ENCODE assay signal across 12 mouse cellular contexts in genomic region chr11:72944996-72945793, GRCm38 (mm10). TPM values are rescaled to one million over a fixed set of nuclear protein-coding genes. Genes with fewer than 3 reads are reported as not detected.
A peak's percentile ranks its signal among the peaks of the same experiment; 100 is the strongest.
DNase-seq lines count a peak whose midpoint lies in the region; ATAC-seq and TF ChIP-seq lines count a peak whose summit lies in the region.
"Had no signal": no experiment of that assay in that cellular context is flagged by ENCODE, and none has a peak within 500 bp of the region (broad histone marks: within the 10 kb centered on the region; RNA-seq: fewer than 3 reads in every experiment).

No protein-coding gene starts in this region.

- peak overlapping the region; percentile 19; the same call in 1 of the 2 replicates for H3K9ac ChIP-seq in heart, embryonic 13.5 days
- H3K9ac ChIP-seq: embryonic facial prominence, embryonic 12.5 days; neural tube, embryonic 12.5 days had no signal

- peak; percentile 44 for DNase-seq in lung, adult 2 months
- no peak for DNase-seq in lung, postnatal 25 days (ENCODE audit: low spot score)
- peak; percentile 43 for DNase-seq in kidney, adult 9 months
- peak; percentile 54 for DNase-seq in lung, postnatal 14 days
- DNase-seq in right cerebral cortex, postnatal 25 days: no peak
- no peak for DNase-seq in thymus, postnatal 14 days
- DNase-seq: layer of hippocampus, adult 9-11 months; spleen, adult 18-20 months had no signal

- no peak overlapping the region for H3K4me3 ChIP-seq in lung, adult 2 months (replicated peaks; ENCODE audit: extremely low read depth, low read depth, low read length)
- no peak overlapping the region for H3K4me3 ChIP-seq in heart, embryonic 13.5 days
- H3K4me3 ChIP-seq: embryonic facial prominence, embryonic 12.5 days; neural tube, embryonic 12.5 days had no signal

- no peak for TF ChIP-seq CTCF in lung, adult 2 months (IDR thresholded peaks at IDR 0.05; ENCODE audit: insufficient read depth, low read length)

- 32% methylated on average over 7 of the region's 7 CpGs for whole genome bisulfite sequencing in lung, adult 2 months
- WGBS in heart, embryonic 13.5 days: 48% methylated on average over 7 of the region's 7 CpGs

- TF ChIP-seq POLR2A in lung, adult 2 months (IDR thresholded peaks at IDR 0.05; ENCODE audit: borderline replicate concordance, extremely low read depth, low read depth, low read length): no peak

- no peaks in the 10 kb centered on the region for H3K36me3 ChIP-seq in heart, embryonic 13.5 days
- H3K36me3 ChIP-seq: embryonic facial prominence, embryonic 12.5 days; neural tube, embryonic 12.5 days had no signal

- H3K27ac ChIP-seq in heart, embryonic 13.5 days (replicated peaks): peak overlapping the region; percentile 65
- H3K27ac ChIP-seq: embryonic facial prominence, embryonic 12.5 days; neural tube, embryonic 12.5 days had no signal

- H3K4me1 ChIP-seq in lung, adult 2 months (ENCODE audit: control insufficient read depth, insufficient read depth, low read length): peaks cover 32% of the 10 kb centered on the region
- H3K4me1 ChIP-seq in heart, embryonic 13.5 days: peaks cover 32% of the 10 kb centered on the region

- no peak for ATAC-seq in heart, embryonic 13.5 days (ENCODE audit: extremely low read depth, insufficient number of reproducible peaks, low FRiP score, low TSS enrichment)
- ATAC-seq in inflammation-experienced regulatory T-cells, adult 6 months: no peak

- H3K4me2 ChIP-seq in heart, embryonic 13.5 days: no peak overlapping the region
- H3K4me2 ChIP-seq: embryonic facial prominence, embryonic 12.5 days; neural tube, embryonic 12.5 days had no signal

- peaks cover 5% of the 10 kb centered on the region; the same call in 1 of the 2 replicates for H3K9me3 ChIP-seq in heart, embryonic 13.5 days

- H3K27me3 ChIP-seq in heart, embryonic 13.5 days (replicated peaks): peaks cover 25% of the 10 kb centered on the region
- H3K27me3 ChIP-seq: embryonic facial prominence, embryonic 12.5 days; neural tube, embryonic 12.5 days had no signal

RNA-seq across cellular contexts. Expression of gene Atp2a3, which starts 15.8 kb away (rescaled TPM):
- polyA plus RNA-seq in lung, adult 2 months (2012; rRNA removed): 253 and 256 TPM in 2 replicates
- polyA plus RNA-seq in heart, embryonic 13.5 days (2015; fragmentation: Nextera tagmentation; extraction: Ambion mirVana): 3.9 and 4.0 TPM in 2 replicates
- 100 to 1,000 TPM in 1 of 3 experiments, 10 to 100 TPM in 2; 61.5 to 121 (median 72.5) TPM for polyA plus RNA-seq in inflammation-experienced regulatory T-cells, adult 6 months (2017; shearing (Covaris generic))

RNA-seq across cellular contexts. Expression of gene P2rx1, which starts 53.7 kb away (rescaled TPM):
- 3.2 and 4.4 TPM in 2 replicates for polyA plus RNA-seq in lung, adult 2 months (2012; rRNA removed)
- polyA plus RNA-seq in heart, embryonic 13.5 days (2015; fragmentation: Nextera tagmentation; extraction: Ambion mirVana): 2.1 and 2.3 TPM in 2 replicates
- polyA plus RNA-seq in inflammation-experienced regulatory T-cells, adult 6 months (2017; shearing (Covaris generic)): not detected

Comparison
In these comparisons a context has a peak if more than half of its experiments do, and no peak if none do; other contexts are left out.
1. DNase-seq: peak in lung, adult 2 months (single experiment), kidney, adult 9 months (single experiment) and lung, postnatal 14 days (single experiment); none in lung, postnatal 25 days (single experiment), right cerebral cortex, postnatal 25 days (single experiment) and thymus, postnatal 14 days (single experiment).
2. RNA of gene Atp2a3, which starts 15.8 kb away (polyA plus RNA-seq): 253 to 256 TPM in lung, adult 2 months and 61.5 to 121 TPM in inflammation-experienced regulatory T-cells, adult 6 months; 3.9 to 4.0 TPM in heart, embryonic 13.5 days; every median in the first group is over 10 times any median in the second.